Mouse (Mus musculus) embryonic fibroblast, embryonic 13.5 days (primary cell): Measurements from ENCODE around the gene Kcnq4.

Source experiments
- CTCF ChIP-seq: IDR thresholded peaks from 2 replicates; pipeline ENCODE4 v1.5.1; 2011; ENCODE audit warnings: mild to moderate bottlenecking, control low read depth, low read length, moderate library complexity, borderline replicate concordance; ENCODE audit not compliant: insufficient read depth
- POLR2A ChIP-seq: IDR thresholded peaks from 2 replicates; pipeline ENCODE4 v1.6.1; 2011; ENCODE audit warnings: low read depth, mild to moderate bottlenecking, control low read depth, low read length, moderate library complexity

DNA sequence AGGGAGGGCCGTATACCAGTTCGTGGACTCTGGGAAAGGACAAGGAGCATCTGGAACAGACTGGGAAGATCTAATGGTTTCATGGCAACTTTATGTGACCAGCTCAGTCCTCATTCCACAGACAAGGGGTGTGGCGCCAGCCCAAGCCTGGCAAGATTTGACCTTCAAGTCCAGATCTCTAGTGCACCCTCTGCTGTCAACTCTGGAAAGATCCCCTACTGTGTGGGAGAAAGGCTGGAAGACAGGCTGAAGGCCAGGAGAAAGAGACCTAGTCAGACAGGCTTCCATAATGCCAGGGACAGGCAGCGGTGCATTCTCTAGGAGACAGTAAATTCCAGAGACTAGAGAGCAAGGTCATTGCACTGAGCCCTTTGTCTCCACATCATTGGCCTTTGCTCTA lies 79.9 kb downstream of the Kcnq4 start:
- TF ChIP-seq POLR2A (no peak), CTCF (no peak)
